Comparison of ENCODE assay signal across 9 mouse cellular contexts in genomic region chr12:16958851-16959250, GRCm38 (mm10). TPM values are rescaled to one million over a fixed set of nuclear protein-coding genes. Genes with fewer than 3 reads are reported as not detected.
DNase-seq lines count a peak whose midpoint lies in the region; ATAC-seq and TF ChIP-seq lines count a peak whose summit lies in the region.
"Had no signal": no experiment of that assay in that cellular context is flagged by ENCODE, and none has a peak within 500 bp of the region (broad histone marks: within the 10 kb centered on the region; RNA-seq: fewer than 3 reads in every experiment).

No protein-coding gene starts in this region.

- peak; percentile 45 for TF ChIP-seq CTCF in heart, postnatal 0 days (IDR thresholded peaks at IDR 0.05; ENCODE audit: low read depth)

- TF ChIP-seq EP300 in heart, postnatal 0 days (IDR thresholded peaks at IDR 0.05; ENCODE audit: low read depth), result no peak

- peak; percentile 13 for DNase-seq in heart, postnatal 0 days (ENCODE audit: low spot score)
- DNase-seq in heart, adult 18-20 months, result no peak
- DNase-seq in A20 (ENCODE audit: low read depth, low spot score) (peak; percentile 46), ZHBTc4 (ENCODE audit: low read depth, low spot score) (peak; percentile 74)
- peak; percentile 53 for DNase-seq in induced T-regulatory cell, adult 2 months (ENCODE audit: low read depth)
- DNase-seq in layer of hippocampus, postnatal 14 days (ENCODE audit: low spot score in 2 of 2), result no peak
- no peak for DNase-seq in cerebellum, adult 9-10 months
- no peak for DNase-seq in gastrocnemius, postnatal 25 days

- H3K27me3 ChIP-seq in heart, postnatal 0 days (ENCODE audit: control insufficient read depth, insufficient read depth, low read length), result no peaks in the 10 kb centered on the region
- H3K27me3 ChIP-seq: megakaryocyte, embryonic 14.5 days had no signal

- no peaks in the 10 kb centered on the region for H3K9me3 ChIP-seq in heart, postnatal 0 days (replicated peaks; ENCODE audit: control insufficient read depth, low read length)
- H3K9me3 ChIP-seq: megakaryocyte, embryonic 14.5 days had no signal

- no peak overlapping the region for H3K4me3 ChIP-seq in heart, postnatal 0 days (ENCODE audit: low read depth, low read length)
- H3K4me3 ChIP-seq: megakaryocyte, embryonic 14.5 days had no signal

- ATAC-seq in heart, postnatal 0 days (ENCODE audit: insufficient read depth, low read depth), result no peak

- H3K36me3 ChIP-seq in heart, postnatal 0 days (replicated peaks; ENCODE audit: control insufficient read depth, insufficient read depth, low read length), result peaks cover 73% of the 10 kb centered on the region

- no peak overlapping the region for H3K27ac ChIP-seq in heart, postnatal 0 days (ENCODE audit: low read depth)

- H3K9ac ChIP-seq in heart, postnatal 0 days (replicated peaks; ENCODE audit: low read depth, low read length), result no peak overlapping the region

- WGBS in heart, postnatal 0 days, result 57% methylated on average over 1 of the region's 1 CpGs

- no peak overlapping the region for H3K4me2 ChIP-seq in heart, postnatal 0 days (ENCODE audit: low read depth, low read length)

- H3K4me1 ChIP-seq in heart, postnatal 0 days (ENCODE audit: control insufficient read depth, insufficient read depth), result no peaks in the 10 kb centered on the region
- H3K4me1 ChIP-seq: megakaryocyte, embryonic 14.5 days had no signal

RNA-seq across cellular contexts. Expression of gene Pqlc3, which starts 41.4 kb away (rescaled TPM):
- 2.2 and 5.1 TPM in 2 replicates for total RNA-seq in heart, postnatal 0 days (2014; rRNA removed; ENCODE audit: low replicate concordance)
- 2.8 and 3.5 TPM in 2 replicates for polyA plus RNA-seq in heart, postnatal 0 days (2015; fragmentation: Nextera tagmentation; extraction: Ambion mirVana)
- total RNA-seq in heart, adult 18-20 months (2021), result 1 to 10 TPM; 1.8 to 3.7 TPM
- under 1 TPM; 0.45 to 0.99 TPM for total RNA-seq in layer of hippocampus, postnatal 14 days (2021)
- 1 to 10 TPM; 1.4 to 1.5 TPM for total RNA-seq in gastrocnemius, postnatal 25 days (2021)

RNA-seq across cellular contexts. Expression of gene 2410004P03Rik, which starts 52.7 kb away (rescaled TPM):
- total RNA-seq in heart, postnatal 0 days (2014; rRNA removed; ENCODE audit: low replicate concordance), result not detected in 2 replicates
- polyA plus RNA-seq in heart, postnatal 0 days (2015; fragmentation: Nextera tagmentation; extraction: Ambion mirVana), result 0.20 and 0.38 TPM in 2 replicates
- 1 to 10 TPM in 1 of 2 experiments, not detected in 1; 1.2 TPM for total RNA-seq in heart, adult 18-20 months (2021)
- total RNA-seq in layer of hippocampus, postnatal 14 days (2021), result 1 to 10 TPM; 1.1 to 2.4 TPM
- not detected for total RNA-seq in gastrocnemius, postnatal 25 days (2021)

Comparison
In these comparisons a context has a peak if more than half of its experiments do, and no peak if none do; other contexts are left out.
1. DNase-seq: peak in heart, postnatal 0 days (single experiment), A20 (single experiment), ZHBTc4 (single experiment) and induced T-regulatory cell, adult 2 months (single experiment); none in heart, adult 18-20 months (0 of 2), layer of hippocampus, postnatal 14 days (0 of 2), cerebellum, adult 9-10 months (single experiment) and gastrocnemius, postnatal 25 days (single experiment).